Mouse (Mus musculus) heart, embryonic 10.5 days (tissue): ENCODE results near the gene Ergic1. TPM values are rescaled to one million over a fixed set of nuclear protein-coding genes. Genes with fewer than 3 reads are reported as not detected.
A peak's percentile ranks its signal among the peaks of the same experiment; 100 is the strongest.

Source experiments
- DNase-seq: peaks from one replicate; pipeline ENCODE4 v3.0.0-alpha.2; 2017; ENCODE audit warnings: low spot score
- H3K27ac ChIP-seq: fragments of 300-500 bp; sonication (generic); 2 replicates; pipeline ENCODE4 v1.5.1; 2016; ENCODE audit warnings: mild to moderate bottlenecking
- H3K27me3 ChIP-seq: fragments of 300-500 bp; sonication (generic); 2 replicates; pipeline ENCODE4 v1.6.1; 2016; ENCODE audit warnings: mild to moderate bottlenecking; ENCODE audit not compliant: poor library complexity, insufficient read depth, severe bottlenecking
- H3K36me3 ChIP-seq: fragments of 300-500 bp; sonication (generic); 2 replicates; pipeline ENCODE4 v1.6.1; 2016; ENCODE audit warnings: mild to moderate bottlenecking, moderate library complexity
- H3K4me1 ChIP-seq: fragments of 300-500 bp; sonication (generic); 2 replicates; pipeline ENCODE4 v1.6.1; 2016; ENCODE audit warnings: mild to moderate bottlenecking
- H3K4me3 ChIP-seq: fragments of 300-500 bp; sonication (generic); 2 replicates; pipeline ENCODE4 v1.5.1; 2016; ENCODE audit warnings: mild to moderate bottlenecking, moderate library complexity
- H3K9me3 ChIP-seq: fragments of 300-500 bp; sonication (generic); 2 replicates; pipeline ENCODE4 v1.6.1; 2016; ENCODE audit warnings: mild to moderate bottlenecking, moderate library complexity
- WGBS: fragments of 180-500 bp; shearing (Covaris S2); methylation state at CpG from one replicate; pipeline ENCODE4 v1.1.7; 2016; 5-methylcytosine and 5-hydroxymethylcytosine counted together
- microRNA-seq: library from miRNA; unstranded; fragments of <30 nt; microRNA quantifications from one replicate; pipeline ENCODE4, GENCODE M21; 2017
- polyA plus RNA-seq: library from polyadenylated mRNA; unstranded; fragments of >200 nt; fragmentation: Nextera tagmentation; extraction: Ambion mirVana; gene quantifications from 2 replicates; pipeline ENCODE4 v1.2.1, GENCODE M21; 2016

Gene Ergic1
- polyA plus RNA-seq, 1 experiment from 2014 or later, result 150 TPM

DNA sequence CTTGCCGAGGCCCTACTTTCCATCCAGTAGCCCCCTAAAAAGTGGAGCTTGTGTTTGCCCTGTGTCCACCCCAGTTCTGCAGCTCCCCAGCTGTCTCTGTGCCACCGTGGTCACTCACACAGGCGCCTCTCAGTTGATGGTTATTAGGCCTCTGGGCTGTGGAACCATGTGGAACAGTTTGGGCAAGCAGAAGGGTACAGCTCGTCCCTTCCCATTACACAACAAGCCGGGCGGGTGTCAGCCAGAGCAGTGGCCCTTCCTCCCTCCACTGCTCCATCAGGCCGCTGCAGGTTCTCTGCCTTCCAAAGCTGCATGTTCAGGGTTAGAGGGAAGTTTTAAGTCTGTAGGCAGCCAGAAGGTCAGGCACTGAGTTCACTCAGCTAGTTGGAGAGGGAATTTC is 129.8 kb downstream of the Ergic1 start:
- Histone ChIP-seq H3K27ac (0 out of 2 replicates have a peak overlapping the region, but pooled peaks have one; percentile 3), H3K4me1 (peaks cover 46% of the 10 kb centered on the region), H3K4me3 (no peak overlapping the region), H3K9me3 (no peaks in the 10 kb centered on the region), H3K27me3 (no peaks in the 10 kb centered on the region), H3K36me3 (peaks cover 12% of the 10 kb centered on the region)
- 85% methylated on average over 7 of the region's 7 CpGs for WGBS
- DNase-seq, result no peak

DNA sequence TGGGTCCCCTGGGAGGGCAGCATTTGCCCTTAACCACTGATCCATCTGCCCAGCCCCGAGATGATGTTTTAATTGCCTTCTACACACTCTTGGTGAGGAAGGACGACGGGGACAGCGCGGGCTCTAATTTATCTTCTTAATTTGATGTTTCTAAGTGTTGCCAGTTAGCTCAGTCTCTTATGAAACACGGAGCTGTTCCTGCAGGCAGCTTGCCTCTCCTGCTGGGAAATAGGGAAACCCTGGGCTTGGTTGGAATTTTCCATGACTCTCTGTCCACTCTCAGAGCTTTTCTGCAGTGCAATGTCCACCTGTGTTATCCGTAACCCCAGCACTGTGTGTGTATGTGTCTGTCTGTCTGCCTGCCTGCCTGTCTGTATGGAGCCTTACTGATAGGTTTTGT is 132.1 kb downstream of the Ergic1 start:
- Histone ChIP-seq H3K4me3 (no peak overlapping the region), H3K27ac (no peak overlapping the region), H3K4me1 (peaks cover 44% of the 10 kb centered on the region), H3K9me3 (no peaks in the 10 kb centered on the region), H3K36me3 (peaks cover 33% of the 10 kb centered on the region), H3K27me3 (no peaks in the 10 kb centered on the region)
- 77% methylated on average over 7 of the region's 7 CpGs for WGBS
- DNase-seq, result no peak

DNA sequence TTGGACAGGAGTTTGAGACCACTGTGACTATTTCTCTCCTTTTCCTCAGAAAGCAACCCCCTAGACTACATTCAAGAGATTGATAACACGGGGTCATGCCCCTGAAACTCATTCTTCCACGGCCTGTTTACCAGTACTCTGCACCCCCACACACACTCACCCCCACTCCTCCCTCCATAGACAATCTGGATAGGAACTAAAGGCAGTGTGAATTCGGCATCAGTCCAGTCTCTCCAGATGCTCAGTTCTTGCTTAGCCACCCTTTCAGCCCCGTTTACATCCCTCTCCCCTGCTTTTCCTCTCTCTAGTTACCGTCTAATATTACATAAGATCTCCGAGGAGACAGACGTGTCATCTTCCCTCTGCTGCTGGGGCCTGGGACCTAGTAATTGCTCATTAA is 132.9 kb downstream of the Ergic1 start:
- H3K27me3 ChIP-seq, result no peaks in the 10 kb centered on the region
- no peak for DNase-seq
- H3K4me3 ChIP-seq, result no peak overlapping the region
- peaks cover 40% of the 10 kb centered on the region for H3K36me3 ChIP-seq
- no peak overlapping the region for H3K27ac ChIP-seq
- 74% methylated on average over 7 of the region's 7 CpGs for WGBS
- peaks cover 44% of the 10 kb centered on the region for H3K4me1 ChIP-seq
- no peaks in the 10 kb centered on the region for H3K9me3 ChIP-seq

DNA sequence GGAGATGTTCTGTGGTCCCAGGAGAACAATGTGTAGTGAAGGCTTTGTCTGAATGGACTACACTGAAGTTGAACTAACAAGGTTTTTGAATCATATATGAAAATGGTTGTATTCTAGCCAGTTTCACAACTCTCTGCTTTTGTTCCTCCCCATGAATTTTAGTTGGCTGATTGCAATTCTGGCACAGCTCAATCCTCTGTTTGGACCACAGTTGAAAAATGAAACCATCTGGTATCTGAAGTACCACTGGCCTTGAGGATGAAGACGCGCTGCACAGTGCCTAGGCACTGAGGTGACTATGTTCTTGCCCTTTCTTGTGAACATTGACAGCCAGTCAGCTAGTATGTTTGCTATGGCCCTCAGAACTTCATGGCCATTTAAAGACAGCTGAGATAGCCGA is 133.9 kb downstream of the Ergic1 start:
- WGBS, result 97% methylated on average over 3 of the region's 3 CpGs
- Histone ChIP-seq H3K4me1 (peaks cover 44% of the 10 kb centered on the region), H3K36me3 (peaks cover 47% of the 10 kb centered on the region), H3K9me3 (no peaks in the 10 kb centered on the region), H3K27me3 (no peaks in the 10 kb centered on the region), H3K4me3 (no peak overlapping the region), H3K27ac (no peak overlapping the region)
- no peak for DNase-seq

DNA sequence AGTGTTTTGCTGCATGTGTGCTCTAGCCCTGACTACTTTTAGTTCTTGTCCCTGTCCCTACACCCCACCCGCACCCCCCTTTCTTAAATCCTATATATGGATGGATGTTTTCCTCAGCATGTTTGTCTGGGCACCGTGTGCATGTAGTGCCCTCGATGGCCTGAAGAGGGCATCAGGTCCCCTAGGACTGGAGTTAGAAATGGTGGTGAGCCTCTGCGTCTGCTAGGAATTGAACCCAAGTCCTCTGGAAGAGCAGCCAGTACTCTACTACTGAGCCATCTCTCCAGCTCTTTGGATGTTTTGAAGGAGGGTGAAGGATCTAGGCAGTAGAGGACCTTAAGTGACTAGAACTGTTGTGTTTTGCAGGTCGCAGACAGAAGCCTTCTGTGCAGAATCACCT is 137.6 kb downstream of the Ergic1 start:
- peaks cover 47% of the 10 kb centered on the region for H3K36me3 ChIP-seq
- no peaks in the 10 kb centered on the region for H3K9me3 ChIP-seq
- H3K4me3 ChIP-seq, result no peak overlapping the region
- H3K27ac ChIP-seq, result no peak overlapping the region
- no peaks in the 10 kb centered on the region for H3K27me3 ChIP-seq
- H3K4me1 ChIP-seq, result peaks cover 50% of the 10 kb centered on the region
- DNase-seq, result no peak
- 87% methylated on average over 5 of the region's 5 CpGs for WGBS

DNA sequence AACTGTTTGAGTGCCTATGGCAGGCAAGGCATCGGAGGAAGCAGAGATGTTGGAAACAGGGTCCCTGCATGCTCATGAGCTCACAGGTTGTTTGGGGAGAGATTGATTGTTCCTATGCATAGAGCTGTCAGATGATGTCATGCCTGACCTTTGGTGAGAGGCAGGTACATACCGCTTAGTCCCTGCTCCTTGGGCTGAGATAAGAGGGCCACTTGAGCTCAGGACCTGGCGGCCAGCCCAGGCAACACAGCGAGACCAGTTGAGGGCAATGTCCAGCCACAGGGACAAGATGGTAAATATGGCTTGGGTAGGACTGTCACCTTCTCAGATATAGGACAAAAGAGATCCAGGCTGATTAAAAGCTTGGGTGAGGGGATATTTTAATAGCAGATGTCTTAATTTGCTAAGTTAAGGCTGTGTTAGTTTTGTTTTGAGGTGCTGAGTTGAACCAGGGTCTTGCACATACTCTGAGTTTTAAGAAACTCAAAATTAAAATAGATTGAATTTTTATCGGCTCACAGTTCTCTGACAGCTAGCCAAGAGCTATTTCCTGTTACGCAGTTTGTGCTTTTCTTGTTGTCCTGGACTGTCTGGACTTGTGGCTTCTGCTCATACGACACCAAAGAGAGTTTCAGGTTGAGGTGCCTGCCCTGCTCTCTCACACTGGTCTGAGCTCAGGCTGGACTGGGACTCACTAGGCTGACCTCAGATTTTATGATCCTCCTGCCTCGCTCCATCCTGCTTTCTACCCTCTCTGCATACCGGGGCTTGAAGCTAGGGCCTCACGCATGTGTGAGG is 138.7 kb downstream of the Ergic1 start:
- Histone ChIP-seq H3K27me3 (no peaks in the 10 kb centered on the region), H3K27ac (0 out of 2 replicates have a peak overlapping the region, but pooled peaks have one; percentile 26), H3K36me3 (peaks cover 46% of the 10 kb centered on the region), H3K4me3 (no peak overlapping the region), H3K9me3 (no peaks in the 10 kb centered on the region), H3K4me1 (peaks cover 46% of the 10 kb centered on the region)
- 71% methylated on average over 10 of the region's 10 CpGs for WGBS
- no peak for DNase-seq

DNA sequence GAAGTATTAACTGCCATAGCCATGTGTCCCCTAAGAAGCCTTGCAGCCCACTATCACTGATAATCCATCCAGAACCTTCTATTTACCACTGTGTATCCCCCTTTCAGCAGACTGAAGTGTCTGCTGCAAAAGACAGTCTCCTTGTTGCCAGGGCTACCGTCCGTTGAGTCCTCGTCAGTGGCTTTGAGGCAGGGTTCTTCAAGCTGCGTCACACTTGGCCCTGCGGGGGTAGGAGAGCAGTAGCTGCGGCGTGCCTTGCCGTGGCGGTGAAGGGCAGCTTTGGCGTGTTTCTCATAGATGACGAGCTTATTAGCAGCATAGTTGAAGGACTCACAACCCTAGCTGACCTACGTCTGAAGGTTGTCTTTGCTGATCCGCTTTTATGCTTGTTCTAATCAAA is 140.3 kb downstream of the Ergic1 start:
- DNase-seq, result no peak
- H3K4me1 ChIP-seq, result peaks cover 51% of the 10 kb centered on the region
- peak overlapping the region; percentile 69 for H3K27ac ChIP-seq
- no peaks in the 10 kb centered on the region for H3K27me3 ChIP-seq
- 48% methylated on average over 13 of the region's 13 CpGs for WGBS
- peak overlapping the region; percentile 2; the same call in 1 of the 2 replicates for H3K4me3 ChIP-seq
- no peaks in the 10 kb centered on the region for H3K9me3 ChIP-seq
- H3K36me3 ChIP-seq, result peaks cover 35% of the 10 kb centered on the region

DNA sequence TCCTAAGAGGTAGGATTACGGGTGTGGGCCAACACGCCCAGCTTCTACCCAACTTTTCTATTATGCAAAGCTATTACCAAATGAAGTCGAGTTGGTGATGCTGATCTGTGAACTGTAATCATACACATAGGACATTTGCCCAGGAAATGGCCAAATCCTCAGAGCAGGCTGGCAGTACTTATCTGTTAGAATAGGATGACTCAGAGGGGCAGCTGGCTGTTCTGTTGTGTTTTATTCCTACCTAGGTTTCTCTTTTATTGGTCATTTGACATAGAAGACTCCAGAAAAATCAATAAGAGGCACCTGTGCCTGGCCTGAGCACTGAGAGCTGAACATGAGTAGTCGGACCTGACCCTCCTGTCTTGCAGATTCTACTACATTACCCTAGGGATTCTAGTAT is 141.3 kb downstream of the Ergic1 start:
- DNase-seq, result no peak
- Histone ChIP-seq H3K27ac (no peak overlapping the region), H3K4me1 (peaks cover 57% of the 10 kb centered on the region)

DNA sequence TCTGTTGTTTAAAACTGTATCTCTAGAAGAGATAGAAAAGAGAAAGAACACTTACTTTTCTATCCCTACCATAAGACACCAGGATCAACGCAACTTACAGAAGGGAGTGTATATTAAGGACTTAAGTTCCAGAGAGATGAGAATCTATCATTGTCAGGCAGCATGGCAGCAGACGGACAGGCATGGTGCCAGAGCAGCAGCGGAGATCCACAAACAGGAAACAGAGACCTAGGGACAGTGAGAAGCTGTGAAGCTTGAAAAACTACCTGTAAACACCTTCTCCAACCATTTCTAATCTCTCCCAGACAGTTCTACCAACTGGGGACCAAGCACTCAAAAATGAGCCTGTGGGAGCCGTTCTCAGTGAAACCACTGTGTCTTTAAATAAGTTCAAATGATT is 142.4 kb downstream of the Ergic1 start:
- 87% methylated on average over 4 of the region's 4 CpGs for WGBS
- no peak for DNase-seq
- H3K36me3 ChIP-seq, result peaks cover 16% of the 10 kb centered on the region
- H3K9me3 ChIP-seq, result no peaks in the 10 kb centered on the region
- no peak overlapping the region for H3K27ac ChIP-seq
- H3K27me3 ChIP-seq, result no peaks in the 10 kb centered on the region
- H3K4me3 ChIP-seq, result no peak overlapping the region
- peaks cover 52% of the 10 kb centered on the region for H3K4me1 ChIP-seq

More for the DNA sequence above, 141.3 kb downstream of the Ergic1 start:
- Histone ChIP-seq H3K4me3 (no peak overlapping the region), H3K9me3 (no peaks in the 10 kb centered on the region), H3K27me3 (no peaks in the 10 kb centered on the region), H3K36me3 (peaks cover 26% of the 10 kb centered on the region)
- 78% methylated on average over 4 of the region's 4 CpGs for WGBS

DNA sequence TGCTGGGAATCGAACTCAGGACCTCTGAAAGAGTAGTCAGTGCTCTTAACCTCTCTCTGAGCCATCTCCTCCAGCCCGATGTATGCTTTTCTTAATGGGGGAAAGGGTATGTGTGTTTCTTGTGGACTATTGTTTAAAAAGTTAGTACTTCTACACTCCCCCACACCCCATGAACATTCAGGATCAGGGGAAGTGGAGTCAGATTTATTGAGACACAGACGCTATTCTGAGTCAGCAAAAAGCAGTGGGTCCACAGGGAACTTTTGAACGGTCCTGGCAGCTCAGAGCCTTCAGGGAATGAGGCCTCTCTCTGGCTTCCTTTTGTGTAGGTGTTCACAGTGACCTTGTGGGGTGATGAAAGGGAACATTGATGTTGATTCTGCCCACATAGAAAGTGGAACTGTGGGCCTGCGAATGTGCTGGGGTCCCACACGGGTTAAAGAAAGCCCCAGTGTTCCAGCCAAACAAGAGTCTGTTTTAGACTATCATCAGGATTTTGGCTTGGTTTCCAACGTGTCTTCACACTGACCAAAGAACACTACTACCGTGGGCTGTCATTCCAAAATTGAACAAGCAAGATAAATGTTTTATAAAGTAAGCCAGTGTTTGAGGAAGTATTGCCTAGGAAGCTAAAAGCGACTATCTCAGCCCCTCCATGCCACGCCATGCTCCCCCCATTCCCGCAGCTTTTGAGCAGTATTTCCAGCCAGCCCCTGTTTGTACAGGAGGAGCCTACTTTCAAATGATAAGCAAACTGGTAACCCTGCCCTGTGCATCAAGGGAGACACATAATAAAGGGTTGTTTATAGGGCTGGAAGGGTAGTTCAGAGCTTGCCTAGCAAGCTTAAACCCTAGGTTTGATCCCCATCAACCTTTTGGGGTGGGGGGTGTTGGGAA is 144.4 kb downstream of the Ergic1 start:
- WGBS, result 70% methylated on average over 11 of the region's 11 CpGs
- no peaks in the 10 kb centered on the region for H3K27me3 ChIP-seq
- no peak for DNase-seq
- peaks cover 4% of the 10 kb centered on the region; the same call in 1 of the 2 replicates for H3K36me3 ChIP-seq
- peak overlapping the region; percentile 29; the same call in 1 of the 2 replicates for H3K27ac ChIP-seq
- no peak overlapping the region for H3K4me3 ChIP-seq
- peaks cover 50% of the 10 kb centered on the region for H3K4me1 ChIP-seq
- H3K9me3 ChIP-seq, result no peaks in the 10 kb centered on the region

Small RNA genes within 50 kb of the gene (microRNA-seq; reads per million reads assigned to microRNA genes)
- gene Gm22420, result not detected

Other genes with a start within 250 kb of the Ergic1 start
- 1.3 and 1.8 TPM in 2 replicates for gene Neurl1b, start 146.7 kb upstream of the Ergic1 start, polyA plus RNA-seq
- gene Dusp1, start 639 bp downstream of the Ergic1 start, polyA plus RNA-seq, result 28.8 and 31.5 TPM in 2 replicates
- gene Atp6v0e, start 101.7 kb downstream of the Ergic1 start, polyA plus RNA-seq, result 189 and 213 TPM in 2 replicates
- 2.7 and 4.5 TPM in 2 replicates for gene Crebrf, start 154.2 kb downstream of the Ergic1 start, polyA plus RNA-seq
- 51.1 and 51.6 TPM in 2 replicates for gene Bnip1, start 219.6 kb downstream of the Ergic1 start, polyA plus RNA-seq